Mouse (Mus musculus) lung, postnatal 0 days (tissue): Measurements from ENCODE around the gene Prdm16. TPM values are rescaled to one million over a fixed set of nuclear protein-coding genes. Genes with fewer than 3 reads are reported as not detected.

Experiments used
- ATAC-seq: fragments of 200-750 bp; cut with Nextera tagmentation; 2 replicates; pipeline ENCODE4 v1.8.0; 2017; ENCODE audit warnings: moderate library complexity
- DNase-seq: peaks from one replicate; pipeline ENCODE4 v3.0.0-alpha.2; 2016; ENCODE audit warnings: low spot score
- H3K27ac ChIP-seq: fragments of 300-500 bp; sonication (generic); 2 replicates; pipeline ENCODE4 v1.5.1; 2014; ENCODE audit warnings: antibody characterized with exemption, mild to moderate bottlenecking, low read length, mixed read lengths
- H3K27me3 ChIP-seq: fragments of 300-500 bp; sonication (generic); replicated peaks from 2 replicates; pipeline ENCODE4 v1.6.1; 2014; ENCODE audit warnings: low read length, mixed read lengths; ENCODE audit not compliant: insufficient read depth
- H3K36me3 ChIP-seq: fragments of 300-500 bp; sonication (generic); 2 replicates; pipeline ENCODE4 v1.6.1; 2014; ENCODE audit warnings: low read length, mixed read lengths; ENCODE audit not compliant: insufficient read depth
- H3K4me1 ChIP-seq: fragments of 300-500 bp; sonication (generic); 2 replicates; pipeline ENCODE4 v1.6.1; 2014; ENCODE audit warnings: antibody characterized with exemption, low read depth, low read length, mixed read lengths; ENCODE audit not compliant: insufficient read depth
- H3K4me2 ChIP-seq: fragments of 300-500 bp; sonication (generic); replicated peaks from 2 replicates; pipeline ENCODE4 v1.6.1; 2014; ENCODE audit warnings: low read depth, mild to moderate bottlenecking, low read length, moderate library complexity, mixed read lengths
- H3K4me3 ChIP-seq: fragments of 300-500 bp; sonication (generic); 2 replicates; pipeline ENCODE4 v1.5.1; 2014; ENCODE audit warnings: low read depth, low read length
- H3K9ac ChIP-seq: fragments of 300-500 bp; sonication (generic); replicated peaks from 2 replicates; pipeline ENCODE4 v1.6.1; 2014; ENCODE audit warnings: low read depth, mild to moderate bottlenecking
- H3K9me3 ChIP-seq: fragments of 300-500 bp; sonication (generic); 2 replicates; pipeline ENCODE4 v1.6.1; 2016; ENCODE audit warnings: low read length, mixed read lengths
- CTCF ChIP-seq: IDR thresholded peaks from 2 replicates; pipeline ENCODE4 v1.5.1; 2016; ENCODE audit warnings: antibody characterized with exemption, mild to moderate bottlenecking
- EP300 ChIP-seq: IDR thresholded peaks from 2 replicates; pipeline ENCODE4 v1.6.1; 2016; ENCODE audit warnings: antibody characterized with exemption, mild to moderate bottlenecking, control low read depth
- WGBS: fragments of 180-500 bp; shearing (Covaris S2); extraction: QIAGEN DNeasy Blood & Tissue Kit; methylation state at CpG from one replicate; pipeline ENCODE4 v1.1.7; 2014; 5-methylcytosine and 5-hydroxymethylcytosine counted together
- polyA plus RNA-seq: library from polyadenylated mRNA; unstranded; fragments of >200 nt; fragmentation: Nextera tagmentation; extraction: Ambion mirVana; gene quantifications from 2 replicates; pipeline ENCODE4 v1.2.1, GENCODE M21; 2015

Gene Prdm16
- polyA plus RNA-seq, 1 experiment from 2014 or later, result 15.2 TPM

DNA sequence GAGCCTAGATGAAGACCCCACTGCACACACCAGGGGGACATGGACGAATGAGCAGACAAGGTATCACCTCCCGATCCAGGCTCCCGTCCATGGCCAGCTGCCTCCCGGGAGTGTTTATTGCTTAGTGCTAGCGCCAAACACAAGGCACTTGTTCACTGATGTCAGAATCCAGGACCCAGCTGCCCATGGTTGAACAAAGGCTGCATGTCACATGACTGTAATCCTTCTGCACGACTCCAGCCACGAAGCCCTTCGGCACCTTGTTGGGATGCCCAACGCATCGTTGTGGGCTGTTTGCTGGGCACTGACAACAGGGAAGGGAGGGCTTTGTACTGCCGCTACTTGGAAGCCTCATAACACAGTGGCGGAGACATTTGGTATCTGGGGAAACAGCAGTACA lies 300.9 kb downstream of the Prdm16 start, which contains the start of gene B230104I21Rik:
Gene B230104I21Rik, plus strand, starts transcription at position 367 of the 400 bp plus-strand sequence.
- TF ChIP-seq CTCF, result no peak
- TF ChIP-seq EP300, result no peak
- Histone ChIP-seq H3K4me3 (no peak within 1 kb of the TSS), H3K9me3 (no peaks in the 10 kb centered on the region), H3K9ac (no peak within 1 kb of the TSS), H3K4me2 (peak within 1 kb of the TSS; percentile 31), H3K27ac (no peak within 1 kb of the TSS), H3K4me1 (no peaks in the 10 kb centered on the region; the same call in 1 of the 2 replicates), H3K27me3 (no peaks in the 10 kb centered on the region), H3K36me3 (no peaks in the 10 kb centered on the region)
- WGBS, result 74% methylated on average over 12 of the region's 12 CpGs
- no peak for DNase-seq
- no peak for ATAC-seq

DNA sequence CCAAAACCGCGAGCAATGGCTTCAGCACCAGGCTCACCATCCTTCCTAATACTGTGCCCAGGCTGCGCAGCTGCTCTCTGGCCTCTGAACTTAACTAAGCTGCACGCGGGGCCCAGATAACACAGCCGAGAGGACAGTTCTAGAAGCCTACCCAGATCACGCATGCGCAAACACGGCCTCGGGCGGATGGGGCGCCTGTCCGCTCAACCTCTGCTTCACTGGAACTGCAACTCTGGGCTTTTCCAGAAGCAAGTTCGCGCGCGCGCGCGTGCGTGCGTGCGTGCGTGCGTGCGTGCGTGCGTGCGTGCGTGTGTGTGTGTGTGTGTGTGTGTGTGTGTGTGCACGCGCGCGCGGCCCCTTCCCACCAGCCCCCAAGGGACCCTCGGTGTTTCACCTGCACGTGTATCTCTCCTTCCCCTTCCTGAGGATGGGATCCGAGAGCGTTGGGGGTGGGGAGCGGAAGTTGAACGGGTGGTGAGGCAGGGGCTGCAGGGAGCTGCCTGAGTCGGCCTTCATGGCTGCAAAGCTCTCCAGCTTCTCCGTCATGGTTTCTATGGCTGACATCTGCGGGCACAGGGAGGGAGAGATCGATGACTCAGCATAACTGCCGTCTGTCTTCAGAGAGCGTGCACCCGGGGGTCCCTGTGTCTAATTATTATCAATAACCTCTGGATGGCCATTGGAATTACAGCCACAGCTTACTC lies 301.8 kb downstream of the Prdm16 start:
- no peak overlapping the region for H3K9ac ChIP-seq
- H3K4me2 ChIP-seq, result peak overlapping the region; percentile 31
- H3K36me3 ChIP-seq, result no peaks in the 10 kb centered on the region
- H3K4me3 ChIP-seq, result no peak overlapping the region
- H3K4me1 ChIP-seq, result no peaks in the 10 kb centered on the region; the same call in 1 of the 2 replicates
- ATAC-seq (no peak), DNase-seq (peak; percentile 62)
- no peak for TF ChIP-seq CTCF
- TF ChIP-seq EP300, result no peak
- H3K9me3 ChIP-seq, result no peaks in the 10 kb centered on the region
- no peak overlapping the region for H3K27ac ChIP-seq
- no peaks in the 10 kb centered on the region for H3K27me3 ChIP-seq
- WGBS, result 66% methylated on average over 44 of the region's 48 CpGs

- 37% methylated on average over 8 of the region's 8 CpGs for WGBS
Measured at GRCm38 (mm10) chr4:154333300-154333699, 303.4 kb downstream of the Prdm16 start.

GRCm38 (mm10) chr4:154331271-154331670 lies 305.4 kb downstream of the Prdm16 start:
- no peak overlapping the region for H3K9ac ChIP-seq

More at GRCm38 (mm10) chr4:154333300-154333699, 303.4 kb downstream of the Prdm16 start:
- Histone ChIP-seq H3K4me1 (no peaks in the 10 kb centered on the region; the same call in 1 of the 2 replicates), H3K4me3 (no peak overlapping the region), H3K36me3 (no peaks in the 10 kb centered on the region), H3K27me3 (no peaks in the 10 kb centered on the region), H3K9ac (no peak overlapping the region), H3K9me3 (no peaks in the 10 kb centered on the region), H3K4me2 (no peak overlapping the region), H3K27ac (no peak overlapping the region)
- TF ChIP-seq EP300 (0 out of 2 replicates have a peak, but pooled peaks have one; percentile 16), CTCF (no peak; the same call in 1 of the 2 replicates)
- DNase-seq (peak; percentile 76), ATAC-seq (peak; percentile 52)

DNA sequence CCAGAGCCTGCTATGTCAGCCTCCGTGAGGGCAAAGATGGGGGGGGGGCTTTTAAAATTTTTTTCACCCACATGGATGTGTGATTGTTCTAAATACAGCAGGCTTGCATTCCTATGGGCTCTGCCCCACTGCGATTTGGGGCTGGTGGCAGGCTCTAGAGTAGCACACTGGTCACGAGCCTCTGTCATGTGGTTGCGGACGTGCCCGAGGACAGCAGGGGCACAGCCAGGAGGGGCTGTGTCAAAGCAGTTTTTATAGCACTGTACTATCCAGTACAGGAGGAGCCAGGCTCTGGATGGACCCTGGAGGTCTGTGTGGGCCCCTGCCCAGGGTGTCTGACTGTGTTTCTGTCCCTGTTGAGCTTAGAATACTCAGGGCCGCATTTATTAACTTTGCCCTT lies 306.7 kb downstream of the Prdm16 start:
- DNase-seq, result no peak
- Histone ChIP-seq H3K9ac (no peak overlapping the region), H3K9me3 (no peaks in the 10 kb centered on the region), H3K4me2 (no peak overlapping the region), H3K27ac (no peak overlapping the region), H3K36me3 (no peaks in the 10 kb centered on the region), H3K4me3 (no peak overlapping the region), H3K4me1 (no peaks in the 10 kb centered on the region), H3K27me3 (no peaks in the 10 kb centered on the region)
- ATAC-seq, result no peak
- TF ChIP-seq EP300 (no peak), CTCF (no peak)
- WGBS, result 90% methylated on average over 7 of the region's 7 CpGs

More at GRCm38 (mm10) chr4:154331271-154331670, 305.4 kb downstream of the Prdm16 start:
- TF ChIP-seq EP300 (no peak), CTCF (no peak)
- no peaks in the 10 kb centered on the region for H3K36me3 ChIP-seq
- H3K4me3 ChIP-seq, result no peak overlapping the region
- no peaks in the 10 kb centered on the region; the same call in 1 of the 2 replicates for H3K4me1 ChIP-seq
- no peaks in the 10 kb centered on the region for H3K9me3 ChIP-seq
- 51% methylated on average over 12 of the region's 12 CpGs for WGBS
- H3K27me3 ChIP-seq, result no peaks in the 10 kb centered on the region
- H3K27ac ChIP-seq, result no peak overlapping the region
- H3K4me2 ChIP-seq, result no peak overlapping the region
- ATAC-seq (peak; percentile 31; the same call in 1 of the 2 replicates), DNase-seq (peak; percentile 25)

- Histone ChIP-seq H3K27me3 (no peaks in the 10 kb centered on the region), H3K4me3 (no peak overlapping the region), H3K4me2 (no peak overlapping the region), H3K9me3 (no peaks in the 10 kb centered on the region), H3K36me3 (no peaks in the 10 kb centered on the region), H3K27ac (no peak overlapping the region), H3K4me1 (no peaks in the 10 kb centered on the region), H3K9ac (no peak overlapping the region)
- ATAC-seq, result peak; percentile 24; the same call in 1 of the 2 replicates
- WGBS, result 10% methylated on average over 6 of the region's 6 CpGs
- no peak for TF ChIP-seq EP300
- TF ChIP-seq CTCF, result peak; percentile 89
- peak; percentile 64 for DNase-seq
Measured at GRCm38 (mm10) chr4:154328836-154329235, 307.8 kb downstream of the Prdm16 start.
